Mouse (Mus musculus): Measurements from ENCODE around the gene Il1r1.

- TF ChIP-seq KAT2A (conservative IDR thresholded peaks at IDR 0.05; ENCODE audit: low read depth, low read length) (no peak), CTCF (IDR thresholded peaks at IDR 0.05 in 2 of 3, conservative IDR thresholded peaks at IDR 0.05 in 1 of 3; ENCODE audit: control insufficient read depth in 1 of 3, insufficient read depth in 1 of 3, low read depth in 2 of 3, low read length in 3 of 3, poor library complexity in 1 of 3, severe bottlenecking in 1 of 3) (no peak), GABPA (IDR thresholded peaks at IDR 0.05; ENCODE audit: low read depth, low read length) (no peak), POLR2A (IDR thresholded peaks at IDR 0.05; ENCODE audit: control insufficient read depth in 1 of 2, insufficient read depth in 1 of 2, low read depth in 1 of 2, low read length in 2 of 2, poor library complexity in 1 of 2) (no peak), EP300 (IDR thresholded peaks at IDR 0.05; ENCODE audit: low read depth in 1 of 2, low read length in 2 of 2) (no peak), GATA1 (IDR thresholded peaks at IDR 0.05; ENCODE audit: low read depth, low read length) (no peak), ZNF384 (IDR thresholded peaks at IDR 0.05; ENCODE audit: low read depth, low read length) (no peak)
Observed at GRCm38 (mm10) chr1:40179493-40179892, 45.4 kb upstream of the Il1r1 start.

All from MEL (cell line).